1 mouse cellular context compared by ENCODE assay signal in genomic region chr5:139723113-139723512, GRCm38 (mm10).
A peak's percentile ranks its signal among the peaks of the same experiment; 100 is the strongest.
TF ChIP-seq lines count a peak whose summit lies in the region.

No protein-coding gene starts in this region.

TF ChIP-seq in CH12.LX, 34 proteins besides CTCF, POLR2A, EP300 and RAD21 (continued from another document):
- TF ChIP-seq JUND (conservative IDR thresholded peaks at IDR 0.05; ENCODE audit: low read depth, low read length) (no peak), NELFE (IDR thresholded peaks at IDR 0.05; ENCODE audit: low read depth, low read length) (no peak), MEF2A (IDR thresholded peaks at IDR 0.05; ENCODE audit: borderline replicate concordance, low read depth, low read length) (peak; percentile 66; the same call in 1 of the 2 replicates), E2F4 (IDR thresholded peaks at IDR 0.05; ENCODE audit: insufficient replicate concordance, low read depth, low read length) (no peak), ETS1 (conservative IDR thresholded peaks at IDR 0.05; ENCODE audit: low read depth, low read length) (peak; percentile 44), GABPA (IDR thresholded peaks at IDR 0.05; ENCODE audit: insufficient replicate concordance, low read depth, low read length) (no peak), ZC3H11A (IDR thresholded peaks at IDR 0.05; ENCODE audit: low read depth, low read length) (no peak), MYC (IDR thresholded peaks at IDR 0.05; ENCODE audit: low read depth, low read length) (0 out of 2 replicates have a peak, but pooled peaks have one; percentile 52), UBTF (IDR thresholded peaks at IDR 0.05; ENCODE audit: low read depth, low read length) (no peak), HCFC1 (IDR thresholded peaks at IDR 0.05; ENCODE audit: low read depth, low read length) (peak; percentile 34; the same call in 1 of the 2 replicates), ELF1 (IDR thresholded peaks at IDR 0.05; ENCODE audit: low read depth, low read length) (0 out of 2 replicates have a peak, but pooled peaks have one; percentile 1), PAX5 (IDR thresholded peaks at IDR 0.05; ENCODE audit: low read length) (no peak), TCF12 (IDR thresholded peaks at IDR 0.05; ENCODE audit: low read depth, low read length) (peak; percentile 75; the same call in 1 of the 2 replicates), ZMIZ1 (IDR thresholded peaks at IDR 0.05; ENCODE audit: low read depth, low read length) (no peak), SIN3A (IDR thresholded peaks at IDR 0.05; ENCODE audit: low read length) (peak; percentile 86; the same call in 1 of the 2 replicates), JUN (IDR thresholded peaks at IDR 0.05; ENCODE audit: insufficient read depth, low read depth, low read length) (no peak), MAX (IDR thresholded peaks at IDR 0.05; ENCODE audit: low read length) (peak; percentile 58), NRF1 (IDR thresholded peaks at IDR 0.05; ENCODE audit: low read depth, low read length) (peak; percentile 35; the same call in 1 of the 2 replicates), ZKSCAN1 (IDR thresholded peaks at IDR 0.05; ENCODE audit: borderline replicate concordance, low read depth, low read length) (no peak), MAFK (IDR thresholded peaks at IDR 0.05; ENCODE audit: insufficient replicate concordance, low read length) (no peak), TBP (conservative IDR thresholded peaks at IDR 0.05; ENCODE audit: low read depth, low read length) (no peak), CHD1 (IDR thresholded peaks at IDR 0.05; ENCODE audit: low read depth, low read length) (peak; percentile 100), USF2 (conservative IDR thresholded peaks at IDR 0.05; ENCODE audit: low read depth, low read length) (no peak), MAZ (IDR thresholded peaks at IDR 0.05; ENCODE audit: low read depth, low read length) (no peak), CHD2 (IDR thresholded peaks at IDR 0.05; ENCODE audit: low read length) (no peak), BHLHE40 (IDR thresholded peaks at IDR 0.05; ENCODE audit: low read depth, low read length) (peak; percentile 74), SMC3 (IDR thresholded peaks at IDR 0.05; ENCODE audit: low read depth, low read length) (no peak), RCOR1 (conservative IDR thresholded peaks at IDR 0.05; ENCODE audit: low read depth, low read length) (no peak), KAT2A (IDR thresholded peaks at IDR 0.05; ENCODE audit: insufficient replicate concordance, low read length) (0 out of 2 replicates have a peak, but pooled peaks have one; percentile 61)
